Mouse (Mus musculus): ENCODE measurements at regions not wholly inside any gene's neighbourhood (a gene's known extent, or its start where the extent isn't known, plus 50 kb on each side); places are given as distances from the start of the nearest gene placed in this dataset.
A peak's percentile ranks its signal among the peaks of the same experiment; 100 is the strongest.

DNA sequence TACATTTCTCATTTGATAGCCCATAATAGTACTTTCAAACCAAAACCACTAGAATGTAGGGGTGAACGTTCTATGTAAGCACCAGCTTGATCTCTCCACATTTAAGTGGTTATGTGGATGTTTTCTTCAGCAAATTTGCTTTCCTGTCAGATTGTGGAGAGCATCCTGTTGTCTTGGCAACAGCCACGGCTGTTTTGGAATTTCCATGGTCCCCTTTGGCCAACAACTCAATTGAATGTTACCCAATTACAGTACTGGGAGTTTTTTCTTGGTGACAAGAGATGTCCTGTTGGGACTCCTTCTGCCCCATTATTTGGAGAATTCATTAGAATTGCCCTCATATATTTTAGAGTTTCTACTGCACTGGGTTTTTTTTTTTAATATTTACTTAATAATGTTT is 503.2 kb downstream of the Ndufa4 start:
- DNase-seq (ENCODE audit: low read depth, low spot score): no peak

- no peak for DNase-seq (ENCODE audit: low read depth, low spot score)
Measured at GRCm38 (mm10) chr6:11359088-11359487, 548.2 kb downstream of the Ndufa4 start.

DNA sequence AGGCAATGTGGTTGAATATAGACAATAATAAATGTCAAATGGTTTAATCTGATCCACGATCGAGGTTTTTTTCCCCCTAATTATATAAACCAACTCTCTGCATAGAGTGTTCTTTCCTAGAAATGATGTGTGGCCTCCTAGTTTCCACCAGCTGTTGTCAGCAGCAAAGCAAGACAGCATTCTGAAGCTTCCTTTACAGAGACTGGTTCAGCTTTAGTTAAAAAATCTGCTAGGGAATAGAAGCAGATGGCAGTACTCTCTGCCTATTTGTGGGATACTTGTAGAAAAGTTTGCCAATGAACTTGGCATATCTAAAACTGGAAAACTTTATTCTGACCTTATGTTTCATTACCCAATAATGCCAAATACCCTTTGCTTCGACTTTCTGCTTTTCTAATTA is 553.7 kb downstream of the Ndufa4 start:
- DNase-seq (ENCODE audit: low read depth, low spot score): no peak

DNA sequence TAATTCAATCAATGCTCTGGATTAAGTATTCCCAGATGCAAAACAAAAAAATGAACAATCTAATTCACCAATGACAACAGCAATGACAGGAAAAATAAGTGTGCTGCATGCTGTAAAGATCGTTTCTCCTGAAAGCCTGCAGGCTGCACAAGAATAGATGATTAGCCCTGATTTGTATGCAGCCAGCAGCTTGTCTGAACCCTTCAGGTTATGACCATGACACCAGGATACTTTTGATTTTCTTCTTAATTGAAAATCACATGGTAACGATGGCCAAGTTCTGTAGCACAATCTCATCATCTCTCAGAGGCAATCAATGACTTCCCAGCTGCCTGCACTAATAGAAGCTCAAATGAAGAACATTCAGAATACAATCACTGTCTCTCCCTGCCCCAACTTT is 573.2 kb downstream of the Ndufa4 start:
- no peak for DNase-seq (ENCODE audit: low read depth, low spot score)

DNA sequence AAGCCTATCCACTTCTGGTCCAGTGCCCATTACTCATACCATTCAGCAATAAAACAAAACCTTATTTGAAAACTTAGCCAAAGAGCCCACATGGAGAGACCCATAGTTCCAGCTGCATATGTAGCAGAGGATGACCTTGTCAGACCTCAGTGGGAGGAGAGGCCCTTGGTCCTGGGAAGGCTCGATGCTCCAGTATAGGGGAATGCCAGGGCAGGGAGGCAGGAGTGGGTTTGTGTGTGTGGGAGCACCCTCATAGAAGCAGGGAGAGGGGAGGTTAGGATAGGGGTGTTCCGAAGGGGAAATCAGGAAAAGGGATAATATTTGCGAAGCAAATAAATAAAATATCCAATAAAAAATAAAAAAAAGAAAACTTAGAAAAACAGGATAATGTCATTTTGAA is 593.6 kb downstream of the Ndufa4 start:
- DNase-seq (ENCODE audit: low read depth, low spot score): no peak

- no peak for DNase-seq (ENCODE audit: low read depth, low spot score)
Measured at GRCm38 (mm10) chr6:11305979-11306534, 601.2 kb downstream of the Ndufa4 start.

DNA sequence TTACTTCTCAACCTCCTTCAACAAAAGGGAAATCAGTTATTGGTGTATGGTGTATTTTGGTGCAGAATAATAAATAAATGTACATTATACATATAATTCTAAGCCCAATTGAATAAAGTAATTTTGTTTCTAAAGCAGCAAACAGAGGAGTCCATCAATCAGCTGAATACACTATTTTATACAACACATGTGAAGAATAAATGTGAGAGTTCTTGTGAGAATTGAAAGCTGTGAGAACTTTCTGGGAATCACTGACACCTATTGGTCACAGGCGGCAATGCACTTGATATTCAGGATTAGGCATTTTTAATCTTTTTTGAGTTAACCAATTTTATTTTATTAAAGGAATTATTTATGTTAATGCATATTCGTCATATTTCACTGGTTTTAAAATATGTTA is 623.3 kb downstream of the Ndufa4 start:
- peak; percentile 3 for DNase-seq (ENCODE audit: low read depth, low spot score)

- no peak for DNase-seq (ENCODE audit: low read depth, low spot score)
Measured at GRCm38 (mm10) chr6:11275214-11275613, 632.1 kb downstream of the Ndufa4 start.

Measured in forelimb bud, embryonic 11.5 days (tissue).